Mouse (Mus musculus) liver, embryonic 13.5 days (tissue): Measurements from ENCODE around the gene Pik3r5. TPM values are rescaled to one million over a fixed set of nuclear protein-coding genes. Genes with fewer than 3 reads are reported as not detected.

ENCODE experiments used
- ATAC-seq: fragments of 200-750 bp; cut with Nextera tagmentation; 2 replicates; pipeline ENCODE4 v1.8.0; 2017; ENCODE audit warnings: low read depth, mild to moderate bottlenecking, moderate number of reproducible peaks, moderate library complexity
- DNase-seq: peaks from one replicate; pipeline ENCODE4 v3.0.0; 2022
- H3K27ac ChIP-seq: fragments of 300-500 bp; sonication (generic); 2 replicates; pipeline ENCODE4 v1.5.1; 2015; ENCODE audit warnings: moderate library complexity, mild to moderate bottlenecking, inconsistent platforms
- H3K27me3 ChIP-seq: fragments of 300-500 bp; sonication (generic); 2 replicates; pipeline ENCODE4 v1.6.1; 2015; ENCODE audit warnings: mild to moderate bottlenecking, inconsistent platforms
- H3K36me3 ChIP-seq: fragments of 300-500 bp; sonication (generic); 2 replicates; pipeline ENCODE4 v1.6.1; 2015; ENCODE audit warnings: mild to moderate bottlenecking, inconsistent platforms
- H3K4me1 ChIP-seq: fragments of 300-500 bp; sonication (generic); replicated peaks from 2 replicates; pipeline ENCODE4 v1.6.1; 2015; ENCODE audit warnings: inconsistent platforms
- H3K4me2 ChIP-seq: fragments of 300-500 bp; sonication (generic); 2 replicates; pipeline ENCODE4 v1.6.1; 2015; ENCODE audit warnings: inconsistent platforms, mild to moderate bottlenecking, moderate library complexity
- H3K4me3 ChIP-seq: fragments of 300-500 bp; sonication (generic); replicated peaks from 2 replicates; pipeline ENCODE4 v1.5.1; 2015; ENCODE audit warnings: mild to moderate bottlenecking, inconsistent platforms
- H3K9ac ChIP-seq: fragments of 300-500 bp; sonication (generic); 2 replicates; pipeline ENCODE4 v1.6.1; 2015; ENCODE audit warnings: mild to moderate bottlenecking, inconsistent platforms
- H3K9me3 ChIP-seq: fragments of 300-500 bp; sonication (generic); replicated peaks from 2 replicates; pipeline ENCODE4 v1.6.1; 2016; ENCODE audit warnings: inconsistent platforms
- WGBS: fragments of 180-500 bp; shearing (Covaris S2); methylation state at CpG from one replicate; pipeline ENCODE4 v1.1.7; 2015; ENCODE audit not compliant: insufficient replicate concordance; 5-methylcytosine and 5-hydroxymethylcytosine counted together
- polyA plus RNA-seq: library from polyadenylated mRNA; unstranded; fragments of >200 nt; fragmentation: Nextera tagmentation; extraction: Ambion mirVana; gene quantifications from 2 replicates; pipeline ENCODE4 v1.2.1, GENCODE M21; 2015

Pik3r5 gene
- polyA plus RNA-seq, 1 experiment from 2014 or later, result 0.15 TPM

GRCm38 (mm10) chr11:68451747-68452405, 20.0 kb downstream of the Pik3r5 start:
- Histone ChIP-seq H3K9ac (no peak overlapping the region), H3K27me3 (no peaks in the 10 kb centered on the region), H3K36me3 (no peaks in the 10 kb centered on the region), H3K4me1 (peaks cover 5% of the 10 kb centered on the region; the same call in 1 of the 2 replicates), H3K4me2 (no peak overlapping the region), H3K9me3 (no peaks in the 10 kb centered on the region), H3K27ac (no peak overlapping the region), H3K4me3 (no peak overlapping the region)
- ATAC-seq (no peak), DNase-seq (no peak)
- WGBS, result 40% methylated on average over 5 of the region's 5 CpGs

- no peak overlapping the region for H3K9ac ChIP-seq
- no peaks in the 10 kb centered on the region for H3K36me3 ChIP-seq
- H3K4me1 ChIP-seq, result peaks cover 5% of the 10 kb centered on the region; the same call in 1 of the 2 replicates
- ATAC-seq (no peak), DNase-seq (no peak)
- H3K27ac ChIP-seq, result no peak overlapping the region
- H3K27me3 ChIP-seq, result no peaks in the 10 kb centered on the region
- no peak overlapping the region for H3K4me3 ChIP-seq
- 80% methylated on average over 8 of the region's 8 CpGs for WGBS
- H3K9me3 ChIP-seq, result no peaks in the 10 kb centered on the region
- H3K4me2 ChIP-seq, result no peak overlapping the region
Observed at GRCm38 (mm10) chr11:68452740-68453139, 20.8 kb downstream of the Pik3r5 start.

GRCm38 (mm10) chr11:68453301-68453700, 21.4 kb downstream of the Pik3r5 start:
- Histone ChIP-seq H3K4me2 (no peak overlapping the region), H3K9ac (no peak overlapping the region), H3K27me3 (no peaks in the 10 kb centered on the region), H3K27ac (no peak overlapping the region), H3K9me3 (no peaks in the 10 kb centered on the region), H3K4me1 (peaks cover 5% of the 10 kb centered on the region; the same call in 1 of the 2 replicates), H3K36me3 (no peaks in the 10 kb centered on the region), H3K4me3 (no peak overlapping the region)
- no peak for ATAC-seq
- WGBS, result 54% methylated on average over 6 of the region's 6 CpGs
- no peak for DNase-seq

- Histone ChIP-seq H3K4me2 (no peak overlapping the region), H3K4me1 (no peaks in the 10 kb centered on the region), H3K4me3 (no peak overlapping the region), H3K27me3 (no peaks in the 10 kb centered on the region), H3K36me3 (no peaks in the 10 kb centered on the region), H3K9ac (no peak overlapping the region), H3K27ac (no peak overlapping the region), H3K9me3 (no peaks in the 10 kb centered on the region)
- WGBS, result 52% methylated on average over 8 of the region's 8 CpGs
- no peak for DNase-seq
- no peak for ATAC-seq
Observed at GRCm38 (mm10) chr11:68458086-68458485, 26.2 kb downstream of the Pik3r5 start.

- DNase-seq (no peak), ATAC-seq (no peak)
- 63% methylated on average over 5 of the region's 5 CpGs for WGBS
- Histone ChIP-seq H3K36me3 (no peaks in the 10 kb centered on the region), H3K4me1 (no peaks in the 10 kb centered on the region), H3K4me2 (no peak overlapping the region), H3K4me3 (no peak overlapping the region), H3K27ac (no peak overlapping the region), H3K27me3 (no peaks in the 10 kb centered on the region), H3K9ac (no peak overlapping the region), H3K9me3 (no peaks in the 10 kb centered on the region)
Observed at GRCm38 (mm10) chr11:68459021-68459420, 27.1 kb downstream of the Pik3r5 start.

- no peak for DNase-seq
Observed at GRCm38 (mm10) chr11:68459486-68459885, 27.6 kb downstream of the Pik3r5 start.

GRCm38 (mm10) chr11:68462716-68463115, 30.8 kb downstream of the Pik3r5 start:
- no peak for DNase-seq
- Histone ChIP-seq H3K9me3 (no peaks in the 10 kb centered on the region), H3K4me3 (no peak overlapping the region), H3K27me3 (no peaks in the 10 kb centered on the region), H3K36me3 (no peaks in the 10 kb centered on the region), H3K9ac (no peak overlapping the region), H3K4me2 (no peak overlapping the region), H3K4me1 (no peaks in the 10 kb centered on the region), H3K27ac (no peak overlapping the region)
- 58% methylated on average over 3 of the region's 3 CpGs for WGBS
- no peak for ATAC-seq

More at GRCm38 (mm10) chr11:68459486-68459885, 27.6 kb downstream of the Pik3r5 start:
- Histone ChIP-seq H3K36me3 (no peaks in the 10 kb centered on the region), H3K9me3 (no peaks in the 10 kb centered on the region), H3K27ac (no peak overlapping the region), H3K4me1 (no peaks in the 10 kb centered on the region), H3K4me2 (no peak overlapping the region), H3K4me3 (no peak overlapping the region), H3K9ac (no peak overlapping the region), H3K27me3 (no peaks in the 10 kb centered on the region)
- ATAC-seq, result no peak
- WGBS, result 75% methylated on average over 5 of the region's 5 CpGs

- no peak for DNase-seq
- 53% methylated on average over 5 of the region's 5 CpGs for WGBS
Observed at GRCm38 (mm10) chr11:68464260-68464659, 32.3 kb downstream of the Pik3r5 start.

GRCm38 (mm10) chr11:68465090-68465489, 33.2 kb downstream of the Pik3r5 start:
- Histone ChIP-seq H3K27me3 (no peaks in the 10 kb centered on the region), H3K9ac (no peak overlapping the region), H3K36me3 (no peaks in the 10 kb centered on the region), H3K27ac (no peak overlapping the region), H3K4me1 (no peaks in the 10 kb centered on the region), H3K4me3 (no peak overlapping the region), H3K4me2 (no peak overlapping the region), H3K9me3 (no peaks in the 10 kb centered on the region)
- 44% methylated on average over 2 of the region's 2 CpGs for WGBS
- DNase-seq (no peak), ATAC-seq (no peak)

More at GRCm38 (mm10) chr11:68464260-68464659, 32.3 kb downstream of the Pik3r5 start:
- Histone ChIP-seq H3K9ac (no peak overlapping the region), H3K9me3 (no peaks in the 10 kb centered on the region), H3K4me3 (no peak overlapping the region), H3K4me1 (no peaks in the 10 kb centered on the region), H3K27me3 (no peaks in the 10 kb centered on the region), H3K27ac (no peak overlapping the region), H3K4me2 (no peak overlapping the region), H3K36me3 (no peaks in the 10 kb centered on the region)
- no peak for ATAC-seq

GRCm38 (mm10) chr11:68467441-68467840, 35.5 kb downstream of the Pik3r5 start:
- no peaks in the 10 kb centered on the region for H3K9me3 ChIP-seq
- no peaks in the 10 kb centered on the region for H3K36me3 ChIP-seq
- H3K4me3 ChIP-seq, result no peak overlapping the region
- no peak overlapping the region for H3K27ac ChIP-seq
- WGBS, result 64% methylated on average over 7 of the region's 7 CpGs
- no peak for DNase-seq
- H3K4me1 ChIP-seq, result no peaks in the 10 kb centered on the region
- H3K27me3 ChIP-seq, result no peaks in the 10 kb centered on the region
- no peak overlapping the region for H3K4me2 ChIP-seq
- no peak for ATAC-seq
- H3K9ac ChIP-seq, result no peak overlapping the region

GRCm38 (mm10) chr11:68467962-68468612, 36.2 kb downstream of the Pik3r5 start:
- H3K27me3 ChIP-seq, result no peaks in the 10 kb centered on the region
- no peaks in the 10 kb centered on the region for H3K4me1 ChIP-seq
- no peak overlapping the region for H3K4me3 ChIP-seq
- no peaks in the 10 kb centered on the region for H3K9me3 ChIP-seq
- 53% methylated on average over 9 of the region's 9 CpGs for WGBS
- ATAC-seq (no peak), DNase-seq (no peak)
- H3K36me3 ChIP-seq, result no peaks in the 10 kb centered on the region
- no peak overlapping the region for H3K9ac ChIP-seq
- no peak overlapping the region for H3K4me2 ChIP-seq
- H3K27ac ChIP-seq, result no peak overlapping the region

- no peak overlapping the region for H3K27ac ChIP-seq
- WGBS, result 51% methylated on average over 4 of the region's 4 CpGs
- H3K4me2 ChIP-seq, result no peak overlapping the region
- ATAC-seq, result no peak
- no peak overlapping the region for H3K9ac ChIP-seq
- no peak for DNase-seq
- H3K36me3 ChIP-seq, result no peaks in the 10 kb centered on the region
- no peaks in the 10 kb centered on the region for H3K9me3 ChIP-seq
- H3K27me3 ChIP-seq, result no peaks in the 10 kb centered on the region
- H3K4me3 ChIP-seq, result no peak overlapping the region
- H3K4me1 ChIP-seq, result no peaks in the 10 kb centered on the region
Observed at GRCm38 (mm10) chr11:68468886-68469285, 37.0 kb downstream of the Pik3r5 start.
